Mouse (Mus musculus) thymus, postnatal 4 days (tissue): ENCODE measurements around the gene Prune2.

Experiments used
- DNase-seq: peaks from one replicate; pipeline ENCODE4 v3.0.0; 2021

Gene Prune2

GRCm38 (mm10) chr19:17271179-17271622 is 315.3 kb downstream of the Prune2 start:
- no peak for DNase-seq

- DNase-seq: no peak
Measured at GRCm38 (mm10) chr19:17272988-17273387, 317.1 kb downstream of the Prune2 start.
